Comparison of ENCODE assay signal across 7 mouse cellular contexts in genomic region chr16:16911641-16912597, GRCm38 (mm10). TPM values are rescaled to one million over a fixed set of nuclear protein-coding genes. Genes with fewer than 3 reads are reported as not detected.
DNase-seq lines count a peak whose midpoint lies in the region; ATAC-seq lines count a peak whose summit lies in the region.

No protein-coding gene starts in this region.

- H3K9me3 ChIP-seq in limb, embryonic 12.5 days: no peaks in the 10 kb centered on the region
- H3K9me3 ChIP-seq in midbrain, embryonic 16.5 days (replicated peaks; ENCODE audit: control insufficient read depth, low read length, poor library complexity, severe bottlenecking): no peaks in the 10 kb centered on the region

- H3K27ac ChIP-seq in limb, embryonic 12.5 days: peak overlapping the region; percentile 62; the same call in 1 of the 2 replicates
- peak overlapping the region; percentile 53; the same call in 1 of the 2 replicates for H3K27ac ChIP-seq in midbrain, embryonic 16.5 days (ENCODE audit: low read length)

- peaks cover 92% of the 10 kb centered on the region for H3K36me3 ChIP-seq in limb, embryonic 12.5 days
- H3K36me3 ChIP-seq in midbrain, embryonic 16.5 days (ENCODE audit: control insufficient read depth, insufficient read depth, low read length): peaks cover 35% of the 10 kb centered on the region

- no peak overlapping the region for H3K9ac ChIP-seq in limb, embryonic 12.5 days (replicated peaks)
- H3K9ac ChIP-seq in midbrain, embryonic 16.5 days (ENCODE audit: low read depth, low read length): no peak overlapping the region

- peak; percentile 90 for ATAC-seq in granulocyte monocyte progenitor cell, adult 5-6 weeks (replicated peaks; ENCODE audit: poor library complexity, severe bottlenecking)
- ATAC-seq in limb, embryonic 12.5 days (ENCODE audit: insufficient number of reproducible peaks, insufficient read depth, low FRiP score, low TSS enrichment, low read depth): peak; percentile 66; the same call in 1 of the 2 replicates
- ATAC-seq in midbrain, embryonic 16.5 days: peak; percentile 91

- H3K4me1 ChIP-seq in limb, embryonic 12.5 days (replicated peaks): no peaks in the 10 kb centered on the region
- H3K4me1 ChIP-seq in midbrain, embryonic 16.5 days (ENCODE audit: control insufficient read depth, insufficient read depth, low read length): 0 out of 2 replicates have a peak, but pooled peaks cover 3% of the 10 kb centered on the region

- no peak overlapping the region for H3K4me3 ChIP-seq in limb, embryonic 12.5 days (replicated peaks)
- no peak overlapping the region for H3K4me3 ChIP-seq in midbrain, embryonic 16.5 days (ENCODE audit: low read depth, low read length)

- WGBS in limb, embryonic 12.5 days: 46% methylated on average over 13 of the region's 13 CpGs
- WGBS in midbrain, embryonic 16.5 days: 32% methylated on average over 13 of the region's 13 CpGs

- no peaks in the 10 kb centered on the region for H3K27me3 ChIP-seq in limb, embryonic 12.5 days
- no peaks in the 10 kb centered on the region for H3K27me3 ChIP-seq in midbrain, embryonic 16.5 days (ENCODE audit: control insufficient read depth, insufficient read depth, low read depth, low read length)

- no peak overlapping the region for H3K4me2 ChIP-seq in limb, embryonic 12.5 days
- no peak overlapping the region for H3K4me2 ChIP-seq in midbrain, embryonic 16.5 days (ENCODE audit: low read length)

- peak; percentile 69 for DNase-seq in adrenal gland, adult 8-10 months
- peak; percentile 66 for DNase-seq in embryo, embryonic 11.5 days (ENCODE audit: low read depth, low spot score)
- DNase-seq in kidney, adult 11 months: peak; percentile 65
- peak; percentile 67 to 78 for DNase-seq in spleen, postnatal 10 days (ENCODE audit: low spot score in 2 of 2)

RNA-seq across cellular contexts. Expression of gene Ppm1f, which starts 15.7 kb away (rescaled TPM):
- 10 to 100 TPM; 42.1 to 54.6 (median 43.1) TPM for total RNA-seq in adrenal gland, adult 8-10 months (2022)
- 37.5 and 40.1 TPM in 2 replicates for total RNA-seq in granulocyte monocyte progenitor cell, adult 5-6 weeks (2014; fragmentation: Nextera tagmentation)
- total RNA-seq in granulocyte monocyte progenitor cell, adult 5-6 weeks (2017): 50.9 and 52.1 TPM in 2 replicates
- 40.5 and 41.9 TPM in 2 replicates for polyA plus RNA-seq in limb, embryonic 12.5 days (2016; fragmentation: Nextera tagmentation; extraction: Ambion mirVana)
- polyA plus RNA-seq in midbrain, embryonic 16.5 days (2015; fragmentation: Nextera tagmentation; extraction: Ambion mirVana): 29.3 and 30.0 TPM in 2 replicates

RNA-seq across cellular contexts. Expression of gene Vpreb1, which starts 41.3 kb away (rescaled TPM):
- under 1 TPM in 2 of 4 experiments, not detected in 2; 0.77 to 0.81 TPM for total RNA-seq in adrenal gland, adult 8-10 months (2022)
- not detected in 2 replicates for total RNA-seq in granulocyte monocyte progenitor cell, adult 5-6 weeks (2014; fragmentation: Nextera tagmentation)
- 3.4 TPM in 1 of 2 replicates, not detected in the other for total RNA-seq in granulocyte monocyte progenitor cell, adult 5-6 weeks (2017)
- 2.8 and 4.0 TPM in 2 replicates for polyA plus RNA-seq in limb, embryonic 12.5 days (2016; fragmentation: Nextera tagmentation; extraction: Ambion mirVana)
- 0.70 and 0.95 TPM in 2 replicates for polyA plus RNA-seq in midbrain, embryonic 16.5 days (2015; fragmentation: Nextera tagmentation; extraction: Ambion mirVana)

RNA-seq across cellular contexts. Expression of gene Top3b, which starts 41.4 kb away (rescaled TPM):
- 10 to 100 TPM; 52.5 to 84.9 (median 68.5) TPM for total RNA-seq in adrenal gland, adult 8-10 months (2022)
- 128 and 150 TPM in 2 replicates for total RNA-seq in granulocyte monocyte progenitor cell, adult 5-6 weeks (2014; fragmentation: Nextera tagmentation)
- total RNA-seq in granulocyte monocyte progenitor cell, adult 5-6 weeks (2017): 121 and 148 TPM in 2 replicates
- polyA plus RNA-seq in limb, embryonic 12.5 days (2016; fragmentation: Nextera tagmentation; extraction: Ambion mirVana): 73.0 and 81.2 TPM in 2 replicates
- polyA plus RNA-seq in midbrain, embryonic 16.5 days (2015; fragmentation: Nextera tagmentation; extraction: Ambion mirVana): 72.5 and 73.1 TPM in 2 replicates

RNA-seq across cellular contexts. Expression of gene Igll1, which starts 48.1 kb away (rescaled TPM):
- total RNA-seq in adrenal gland, adult 8-10 months (2022): not detected
- total RNA-seq in granulocyte monocyte progenitor cell, adult 5-6 weeks (2014; fragmentation: Nextera tagmentation): 1.9 and 3.4 TPM in 2 replicates
- total RNA-seq in granulocyte monocyte progenitor cell, adult 5-6 weeks (2017): 0.56 and 1.2 TPM in 2 replicates
- polyA plus RNA-seq in limb, embryonic 12.5 days (2016; fragmentation: Nextera tagmentation; extraction: Ambion mirVana): 0.25 TPM in 1 of 2 replicates, not detected in the other
- polyA plus RNA-seq in midbrain, embryonic 16.5 days (2015; fragmentation: Nextera tagmentation; extraction: Ambion mirVana): not detected in 2 replicates
